Mouse (Mus musculus): ENCODE results near the gene Htr1b.

Gene Htr1b

GRCm38 (mm10) chr9:81633437-81633973, at the start of gene Htr1b:
TSS of gene Htr1b (minus strand) at chr9:81633828.
- peak; percentile 23 to 26 for DNase-seq (ENCODE audit: low spot score in 2 of 2)

GRCm38 (mm10) chr9:81676716-81677115, 43.1 kb upstream of the Htr1b start:
- no peak for DNase-seq (ENCODE audit: low spot score in 2 of 2)

GRCm38 (mm10) chr9:81637486-81637885, 3.9 kb upstream of the Htr1b start:
- DNase-seq (ENCODE audit: low spot score in 2 of 2): no peak

- no peak for DNase-seq (ENCODE audit: low spot score in 2 of 2)
Measured at GRCm38 (mm10) chr9:81635109-81635508, 1.5 kb upstream of the Htr1b start.

GRCm38 (mm10) chr9:81634163-81634562, 535 bp upstream of the Htr1b start:
- DNase-seq (ENCODE audit: low spot score in 2 of 2): no peak

- DNase-seq (ENCODE audit: low spot score in 2 of 2): peak in 1 of 2 experiments; percentile 22
Measured at GRCm38 (mm10) chr9:81632736-81633436, 742 bp downstream of the Htr1b start.

- peak; percentile 5 to 18 for DNase-seq (ENCODE audit: low spot score in 2 of 2)
Measured at GRCm38 (mm10) chr9:81632191-81632735, 1.4 kb downstream of the Htr1b start.

GRCm38 (mm10) chr9:81631581-81632091, 2.0 kb downstream of the Htr1b start:
- peak; percentile 16 to 19 for DNase-seq (ENCODE audit: low spot score in 2 of 2)

- peak; percentile 72 to 82 for DNase-seq (ENCODE audit: low spot score in 2 of 2)
Measured at GRCm38 (mm10) chr9:81626899-81627606, 6.6 kb downstream of the Htr1b start.

- DNase-seq (ENCODE audit: low spot score in 2 of 2): peak in 1 of 2 experiments; percentile 6
Measured at GRCm38 (mm10) chr9:81625898-81626297, 7.7 kb downstream of the Htr1b start.

- DNase-seq (ENCODE audit: low spot score in 2 of 2): no peak
Measured at GRCm38 (mm10) chr9:81622873-81623272, 10.8 kb downstream of the Htr1b start.

GRCm38 (mm10) chr9:81611022-81611421, 22.6 kb downstream of the Htr1b start:
- no peak for DNase-seq (ENCODE audit: low spot score in 2 of 2)
